Mouse (Mus musculus) CD4-positive, CD25-positive, alpha-beta regulatory T cell, adult 4 months (primary cell): ENCODE data around the gene Ube2v1. TPM values are rescaled to one million over a fixed set of nuclear protein-coding genes. Genes with fewer than 3 reads are reported as not detected.
"Not testable (repeated sequence)": the region's sequence is repeated elsewhere in the genome, so short reads cannot be mapped to it uniquely, and the experiment has no call there.

Source experiments
- ATAC-seq: one replicate; pipeline ENCODE4 v1.8.0; 2017
- polyA plus RNA-seq, 2 experiments: library from polyadenylated mRNA; unstranded; fragments of 100-300 nt; shearing (Covaris generic); gene quantifications; one replicate each; pipeline ENCODE4 v1.2.1; 2017

The Ube2v1 gene
- polyA plus RNA-seq, 2 experiments from 2014 or later = 373 to 544 TPM

GRCm38 (mm10) chr2:167654911-167655600 is 23.2 kb upstream of the Ube2v1 start:
- no peak for ATAC-seq

DNA sequence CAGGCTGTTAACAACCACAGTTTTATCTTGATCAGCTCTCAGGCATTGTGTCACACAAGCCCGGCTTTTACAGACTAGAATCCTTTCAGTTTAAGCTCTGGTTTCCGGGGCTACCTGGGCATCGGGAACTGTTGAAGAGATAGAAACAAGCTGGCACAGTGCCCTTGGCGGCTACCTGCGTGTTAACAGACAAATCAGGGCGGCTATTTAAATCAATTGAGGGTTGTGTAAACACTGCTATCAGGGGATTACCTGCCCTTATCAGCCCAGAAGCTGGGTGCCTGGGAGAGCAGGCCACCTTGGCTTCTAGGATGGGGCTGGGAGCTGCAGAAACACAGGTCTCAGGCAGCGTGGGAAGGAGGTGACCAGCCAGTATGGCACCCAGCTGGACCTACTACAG is 20.8 kb upstream of the Ube2v1 start:
- no peak for ATAC-seq

DNA sequence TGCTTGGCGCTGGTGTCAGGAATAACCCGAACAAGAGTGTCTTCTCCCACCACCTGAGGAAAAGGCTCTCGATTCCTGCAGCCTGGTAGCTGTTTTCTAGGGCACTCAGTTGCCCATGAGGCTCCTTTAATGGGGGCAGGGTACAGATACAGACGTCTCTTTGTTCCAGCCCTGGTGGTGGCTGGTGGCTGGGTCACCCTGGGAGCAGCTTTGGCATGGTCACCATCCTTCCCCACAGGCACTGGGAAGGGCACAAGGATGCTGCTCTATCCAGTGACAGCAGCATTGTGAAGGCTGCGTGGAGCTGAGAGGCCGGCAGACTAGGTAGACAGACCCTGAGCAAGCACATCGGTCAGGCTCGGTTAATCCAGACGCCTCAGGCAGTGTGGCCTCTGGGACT is 19.7 kb upstream of the Ube2v1 start:
- no peak for ATAC-seq

DNA sequence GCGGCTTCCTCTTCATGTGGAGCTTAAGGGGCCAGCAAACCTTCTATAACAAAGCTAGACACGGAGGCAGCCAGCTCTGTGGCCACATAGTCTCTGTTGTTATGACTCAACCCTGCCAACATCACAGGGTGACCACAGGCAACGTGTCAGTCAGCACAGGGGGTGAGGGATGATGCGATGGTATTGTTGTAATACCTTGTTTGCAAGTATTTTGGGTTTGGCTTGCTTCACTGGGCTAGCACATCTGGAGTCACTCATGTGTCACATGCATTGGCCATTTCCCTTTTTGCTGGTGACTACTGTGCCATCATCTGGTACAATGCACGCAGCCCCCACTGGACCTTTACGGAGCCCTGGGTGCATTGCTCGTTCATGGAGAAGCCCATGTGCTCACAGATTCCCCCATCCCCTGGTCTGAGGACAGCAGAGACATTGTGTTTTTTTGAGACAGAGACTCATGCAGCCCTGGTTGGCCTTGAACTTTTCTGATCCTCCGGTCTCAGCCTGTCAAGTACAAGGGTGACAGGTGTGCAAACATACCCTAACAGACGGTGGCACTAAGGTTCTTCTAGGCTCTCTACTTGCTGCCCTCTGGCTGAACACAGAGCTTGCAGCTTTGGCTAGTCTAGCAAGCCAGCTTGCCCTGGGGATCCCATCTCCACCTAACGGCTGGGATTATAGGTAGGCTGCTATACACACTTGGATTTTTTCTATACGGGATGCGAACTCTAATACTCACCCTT is 17.6 kb upstream of the Ube2v1 start:
- no peak for ATAC-seq

GRCm38 (mm10) chr2:167646411-167646810 is 14.5 kb upstream of the Ube2v1 start:
- no peak for ATAC-seq

DNA sequence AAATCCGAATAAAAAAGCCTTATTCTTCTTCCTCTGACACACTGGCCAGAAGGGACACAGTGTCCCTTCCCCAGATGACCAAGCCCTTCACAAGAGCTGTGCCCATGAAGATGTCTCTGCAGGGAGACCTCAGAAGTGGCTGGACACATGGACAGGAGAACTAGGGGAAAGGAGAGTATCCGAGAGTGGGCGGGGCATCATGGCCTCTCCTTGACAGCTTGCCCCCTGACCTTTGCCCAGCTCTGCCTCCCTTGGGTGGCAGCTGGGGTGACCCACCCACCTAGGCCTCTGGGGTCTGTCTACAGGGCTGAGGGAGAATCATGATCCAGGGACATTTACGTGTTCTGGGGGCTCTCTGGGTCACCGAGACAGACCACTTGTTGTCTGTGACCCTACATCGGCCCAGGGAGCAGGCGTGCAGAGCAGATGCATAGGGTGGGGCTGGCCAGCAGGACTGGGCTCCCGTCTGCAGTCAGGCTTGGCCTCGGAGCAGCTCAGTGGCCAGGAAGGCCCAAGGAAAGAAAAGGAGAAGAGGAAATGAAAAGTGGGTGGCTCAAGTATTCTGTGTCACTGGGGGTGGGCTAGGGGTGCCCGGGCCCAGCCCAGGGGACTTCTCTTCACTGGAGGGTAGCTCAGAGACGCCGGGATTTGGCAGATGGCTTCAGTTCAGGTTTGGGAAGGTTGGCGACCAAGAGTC is 11.6 kb upstream of the Ube2v1 start:
- ATAC-seq = not testable (repeated sequence)

- no peak for ATAC-seq
Observed at GRCm38 (mm10) chr2:167642164-167642563, 10.3 kb upstream of the Ube2v1 start.

- ATAC-seq = peak; percentile 71
Observed at GRCm38 (mm10) chr2:167641337-167641736, 9.4 kb upstream of the Ube2v1 start.

- ATAC-seq = peak; percentile 54
Observed at GRCm38 (mm10) chr2:167640279-167640678, 8.4 kb upstream of the Ube2v1 start.

GRCm38 (mm10) chr2:167634865-167635512 is 3.1 kb upstream of the Ube2v1 start:
- ATAC-seq = no peak

GRCm38 (mm10) chr2:167634338-167634770 is 2.5 kb upstream of the Ube2v1 start:
- peak; percentile 82 for ATAC-seq

DNA sequence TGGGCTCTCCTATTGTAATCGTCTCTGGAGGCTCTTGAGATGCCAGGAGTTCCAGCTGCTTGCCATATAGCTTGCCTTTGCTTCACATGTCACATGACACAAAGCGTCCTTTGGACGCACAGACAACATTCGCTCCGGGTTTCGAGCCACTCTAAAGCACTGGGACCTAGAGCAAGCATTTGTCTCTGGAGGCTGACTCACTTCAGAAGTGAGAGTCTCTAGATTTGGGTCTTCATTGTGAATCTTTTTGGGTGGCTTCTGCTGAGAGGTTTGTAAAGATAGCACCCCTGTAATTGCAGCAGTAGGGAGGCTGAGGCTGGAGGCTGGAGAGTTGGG is 1.6 kb upstream of the Ube2v1 start:
- ATAC-seq = no peak

DNA sequence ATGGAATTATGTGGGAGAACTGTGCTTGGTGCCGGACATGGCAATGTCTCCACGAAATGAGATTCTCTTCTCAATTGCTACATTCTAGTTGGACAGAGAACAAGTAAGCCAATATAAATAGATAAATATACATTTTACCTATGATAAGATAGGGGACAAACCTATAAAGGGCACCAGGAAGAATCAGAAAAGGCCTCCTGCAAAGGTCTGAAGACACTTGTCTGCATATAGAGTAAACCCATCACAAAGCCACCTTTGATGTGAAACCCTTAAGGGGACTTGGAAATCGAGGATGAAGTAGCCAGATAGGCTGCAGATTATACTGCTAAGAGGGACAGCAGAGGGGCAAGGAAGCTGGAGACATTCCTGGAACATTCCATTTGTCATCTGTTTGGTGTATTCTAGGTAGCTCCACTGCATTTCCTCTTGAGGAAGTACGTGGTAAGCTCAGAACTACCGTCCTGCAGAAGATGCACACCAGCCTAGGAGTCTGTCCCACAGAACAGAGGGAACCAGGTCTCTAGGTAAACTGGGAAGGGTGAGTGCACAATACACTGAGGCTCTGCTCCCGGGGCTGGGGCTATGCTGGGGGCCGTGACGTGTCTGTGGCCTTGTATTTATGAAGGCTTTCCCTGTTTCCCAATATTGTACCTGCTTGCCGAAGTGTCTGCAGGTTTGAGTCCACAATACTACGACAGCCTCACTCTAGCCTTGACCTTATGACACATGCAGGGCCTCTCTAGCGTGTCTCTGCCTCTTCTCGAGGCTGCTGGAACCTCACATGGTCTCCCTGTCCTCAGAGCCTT is 1.0 kb upstream of the Ube2v1 start:
- no peak for ATAC-seq

DNA sequence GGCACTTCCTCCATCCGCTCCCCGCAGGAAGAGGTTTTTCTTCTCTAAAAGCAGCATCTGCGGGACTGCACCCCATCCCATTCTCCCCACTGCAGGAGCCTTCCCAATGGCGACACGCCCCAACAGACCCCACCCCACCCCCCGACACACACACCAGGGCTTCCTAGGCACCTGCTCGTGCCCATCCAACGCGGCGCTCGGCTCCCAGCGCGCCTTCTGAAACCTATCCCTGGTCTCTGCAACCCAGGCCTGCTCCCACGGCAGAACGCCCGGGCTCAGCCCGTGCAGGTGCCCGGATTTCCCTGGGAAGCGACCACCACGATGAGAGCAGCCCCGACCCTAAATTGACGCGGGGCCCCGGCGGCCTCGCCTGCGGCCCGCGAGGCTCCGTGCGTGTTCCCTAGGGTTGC is 709 bp downstream of the Ube2v1 start:
- no peak for ATAC-seq

- no peak for ATAC-seq
Observed at GRCm38 (mm10) chr2:167630421-167630820, 1.5 kb downstream of the Ube2v1 start.

- ATAC-seq = no peak
Observed at GRCm38 (mm10) chr2:167629665-167630209, 2.2 kb downstream of the Ube2v1 start.

- ATAC-seq = no peak
Observed at GRCm38 (mm10) chr2:167628872-167629271, 3.0 kb downstream of the Ube2v1 start.

GRCm38 (mm10) chr2:167627019-167627418 is 4.9 kb downstream of the Ube2v1 start:
- no peak for ATAC-seq

GRCm38 (mm10) chr2:167625670-167626069 is 6.2 kb downstream of the Ube2v1 start:
- no peak for ATAC-seq

DNA sequence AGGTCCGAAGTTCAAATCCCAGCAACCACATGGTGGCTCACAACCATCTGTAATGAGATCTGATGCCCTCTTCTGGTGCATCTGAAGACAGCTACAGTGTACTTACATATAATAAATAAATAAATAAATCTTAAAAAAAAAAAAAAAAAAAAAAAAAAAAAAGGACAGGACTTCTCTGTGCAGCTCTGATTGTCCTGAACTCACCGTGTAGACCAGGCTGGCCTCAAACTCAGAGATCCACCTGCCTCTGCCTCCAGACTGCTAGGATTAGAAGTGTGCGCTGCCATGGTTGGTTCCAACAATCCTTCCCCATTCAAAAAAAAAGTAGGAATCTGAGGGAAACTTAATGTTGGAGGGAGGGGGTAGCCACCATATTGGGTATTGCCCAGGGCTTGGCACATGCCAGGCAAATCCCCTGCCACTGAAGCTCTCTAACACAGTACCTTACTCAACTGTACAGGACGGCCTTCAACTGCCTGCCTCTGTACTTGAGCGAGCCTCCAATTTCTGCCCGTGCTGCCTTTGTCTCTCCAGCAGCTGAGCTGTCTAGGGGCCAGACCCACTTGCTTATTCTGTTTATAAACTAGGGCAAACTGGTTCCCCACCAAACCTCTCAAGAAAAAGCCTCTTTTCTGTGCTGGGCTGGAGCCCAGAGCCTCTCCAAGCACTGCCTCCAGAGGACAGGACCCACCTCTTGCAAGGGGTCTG is 7.4 kb downstream of the Ube2v1 start:
- ATAC-seq = no peak

DNA sequence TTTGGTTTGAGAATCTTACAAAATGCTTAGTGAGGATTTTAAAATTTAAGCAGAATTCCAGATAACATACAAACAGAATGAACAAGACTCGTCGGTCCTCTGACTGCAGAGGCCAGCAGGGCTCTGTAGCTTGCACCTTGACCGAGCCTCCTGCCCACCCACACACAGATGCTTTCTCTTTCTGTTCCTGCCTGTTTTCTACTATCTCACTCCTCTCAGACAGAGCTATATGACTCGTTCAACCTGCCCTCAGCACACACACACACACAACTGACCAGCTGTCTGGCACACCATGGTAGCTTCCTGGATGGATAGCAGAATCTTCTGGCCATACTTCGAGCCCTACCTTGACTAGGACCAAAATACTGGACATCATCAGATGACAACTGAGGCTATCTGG is 8.9 kb downstream of the Ube2v1 start:
- ATAC-seq = peak; percentile 25
